Mouse (Mus musculus) colon, adult 2 months (tissue): ENCODE data around the gene Hopx. TPM values are rescaled to one million over a fixed set of nuclear protein-coding genes. Genes with fewer than 3 reads are reported as not detected.

Experiments
- polyA plus RNA-seq: library from polyadenylated mRNA; depleted of rRNA; stranded (reverse); fragments of >200 nt; gene quantifications from 2 replicates; pipeline ENCODE4 v1.2.3, GENCODE M21; 2012; rRNA removed

The Hopx gene
- 61.2 and 64.6 TPM in 2 replicates for polyA plus RNA-seq

GRCm38 (mm10) chr5:77114817-77115731 is at the start of gene Hopx:
Gene Hopx, minus strand, starts transcription at chr5:77115121.

Other genes with a start within 250 kb of the Hopx start
- 4.3 and 4.9 TPM in 2 replicates for gene Aasdh, start 209.6 kb downstream of the Hopx start, polyA plus RNA-seq
- gene Paics, start 163.8 kb downstream of the Hopx start, polyA plus RNA-seq, result 29.8 and 35.7 TPM in 2 replicates
- gene Ppat, start 163.5 kb downstream of the Hopx start, polyA plus RNA-seq, result 3.4 and 4.1 TPM in 2 replicates
- gene Srp72, start 140.4 kb downstream of the Hopx start, polyA plus RNA-seq, result 10.3 and 14.1 TPM in 2 replicates
- gene Arl9, start 111.1 kb downstream of the Hopx start, polyA plus RNA-seq, result not detected in 2 replicates
- not detected in 2 replicates for gene Thegl, start 99.1 kb downstream of the Hopx start, polyA plus RNA-seq
- gene Spink2, start 96.3 kb upstream of the Hopx start, polyA plus RNA-seq, result 0.21 TPM in 1 of 2 replicates, not detected in the other
- gene Rest, start 150.4 kb upstream of the Hopx start, polyA plus RNA-seq, result 5.0 and 6.3 TPM in 2 replicates
- 13.6 and 17.1 TPM in 2 replicates for gene Noa1, start 195.0 kb upstream of the Hopx start, polyA plus RNA-seq
- 7.0 and 17.4 TPM in 2 replicates for gene Polr2b, start 195.0 kb upstream of the Hopx start, polyA plus RNA-seq